Mouse (Mus musculus) kidney, embryonic 16.5 days (tissue): Measurements from ENCODE around the gene 2010111I01Rik. TPM values are rescaled to one million over a fixed set of nuclear protein-coding genes. Genes with fewer than 3 reads are reported as not detected.

ENCODE experiments used
- ATAC-seq: fragments of 200-750 bp; cut with Nextera tagmentation; 2 replicates; pipeline ENCODE4 v1.8.0; 2017; ENCODE audit warnings: moderate TSS enrichment; ENCODE audit not compliant: low FRiP score, low TSS enrichment
- H3K27ac ChIP-seq: fragments of 300-500 bp; sonication (generic); 2 replicates; pipeline ENCODE4 v1.5.1; 2014; ENCODE audit warnings: low read length
- H3K27me3 ChIP-seq: fragments of 300-500 bp; sonication (generic); 2 replicates; pipeline ENCODE4 v1.6.1; 2014; ENCODE audit warnings: low read length, control low read depth, mixed read lengths; ENCODE audit not compliant: insufficient read depth
- H3K36me3 ChIP-seq: fragments of 300-500 bp; sonication (generic); 2 replicates; pipeline ENCODE4 v1.6.1; 2014; ENCODE audit warnings: low read length, control low read depth, mixed read lengths; ENCODE audit not compliant: insufficient read depth
- H3K4me1 ChIP-seq: fragments of 300-500 bp; sonication (generic); 2 replicates; pipeline ENCODE4 v1.6.1; 2014; ENCODE audit warnings: low read length, control low read depth, mixed read lengths; ENCODE audit not compliant: insufficient read depth
- H3K4me2 ChIP-seq: fragments of 300-500 bp; sonication (generic); replicated peaks from 2 replicates; pipeline ENCODE4 v1.6.1; 2014; ENCODE audit warnings: low read depth, low read length
- H3K4me3 ChIP-seq: fragments of 300-500 bp; sonication (generic); 2 replicates; pipeline ENCODE4 v1.5.1; 2014; ENCODE audit warnings: mild to moderate bottlenecking, low read length
- H3K9ac ChIP-seq: fragments of 300-500 bp; sonication (generic); replicated peaks from 2 replicates; pipeline ENCODE4 v1.6.1; 2014; ENCODE audit warnings: low read length
- H3K9me3 ChIP-seq: fragments of 300-500 bp; sonication (generic); 2 replicates; pipeline ENCODE4 v1.6.1; 2016; ENCODE audit warnings: low read length, control low read depth
- WGBS: fragments of 180-500 bp; shearing (Covaris S2); extraction: QIAGEN DNeasy Blood & Tissue Kit; methylation state at CpG from one replicate; pipeline ENCODE4 v1.1.7; 2014; 5-methylcytosine and 5-hydroxymethylcytosine counted together
- polyA plus RNA-seq: library from polyadenylated mRNA; unstranded; fragments of >200 nt; fragmentation: Nextera tagmentation; extraction: Ambion mirVana; gene quantifications from 2 replicates; pipeline ENCODE4 v1.2.1, GENCODE M21; 2015

Gene 2010111I01Rik
- polyA plus RNA-seq, 1 experiment from 2014 or later: 146 TPM

DNA sequence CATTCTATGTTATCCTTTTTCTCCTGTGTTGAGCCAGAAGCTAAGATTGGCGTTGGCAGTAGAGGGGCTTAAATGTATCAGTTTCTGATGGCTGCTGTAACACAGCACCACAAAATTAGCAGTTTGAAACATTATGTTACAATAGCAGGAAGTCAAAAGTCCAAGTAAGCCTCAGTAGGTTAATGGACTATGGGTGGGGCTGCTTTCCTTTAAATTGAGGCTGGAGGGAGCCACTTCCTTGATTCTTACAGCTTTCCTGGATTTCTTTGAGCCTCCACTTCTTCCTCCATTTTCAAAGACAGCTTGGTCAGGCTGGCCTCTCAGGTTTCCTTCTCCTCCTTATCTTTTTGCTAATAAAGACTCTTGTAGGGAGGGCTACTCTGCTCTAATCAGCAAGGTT lies 304.1 kb downstream of the 2010111I01Rik start:
- H3K4me2 ChIP-seq: peak overlapping the region; percentile 18; the same call in 1 of the 2 replicates
- H3K9me3 ChIP-seq: no peaks in the 10 kb centered on the region
- H3K9ac ChIP-seq: no peak overlapping the region
- H3K27me3 ChIP-seq: no peaks in the 10 kb centered on the region
- H3K36me3 ChIP-seq: no peaks in the 10 kb centered on the region
- H3K4me1 ChIP-seq: peaks cover 66% of the 10 kb centered on the region
- ATAC-seq: no peak
- 48% methylated on average over 1 of the region's 1 CpGs for WGBS
- H3K27ac ChIP-seq: peak overlapping the region; percentile 89
- no peak overlapping the region for H3K4me3 ChIP-seq

DNA sequence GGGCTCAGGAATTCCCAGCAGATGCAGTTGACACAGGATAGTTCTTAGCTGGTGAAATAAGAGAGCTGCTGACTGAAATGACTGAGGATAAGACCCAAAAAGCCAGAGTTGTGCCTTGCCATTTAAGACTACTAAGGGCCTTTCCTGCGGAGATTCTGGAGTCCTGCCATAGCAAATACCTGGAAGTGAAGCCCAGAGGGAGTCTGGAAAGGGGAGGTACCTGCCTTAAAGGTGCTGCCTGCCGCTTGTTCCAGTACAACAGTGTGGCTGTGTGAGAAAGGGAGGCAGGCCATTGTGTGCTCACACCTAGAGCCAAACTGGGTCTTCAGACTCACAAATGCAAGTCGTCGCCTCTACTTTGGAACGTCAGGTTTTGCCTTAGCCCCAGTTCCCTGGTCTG lies 305.5 kb downstream of the 2010111I01Rik start:
- ATAC-seq: no peak
- Histone ChIP-seq H3K4me2 (0 out of 2 replicates have a peak overlapping the region, but pooled peaks have one; percentile 23), H3K4me1 (peaks cover 69% of the 10 kb centered on the region), H3K27me3 (no peaks in the 10 kb centered on the region), H3K27ac (no peak overlapping the region; the same call in 1 of the 2 replicates), H3K36me3 (no peaks in the 10 kb centered on the region), H3K9ac (no peak overlapping the region), H3K9me3 (no peaks in the 10 kb centered on the region), H3K4me3 (no peak overlapping the region)
- 54% methylated on average over 5 of the region's 5 CpGs for WGBS

DNA sequence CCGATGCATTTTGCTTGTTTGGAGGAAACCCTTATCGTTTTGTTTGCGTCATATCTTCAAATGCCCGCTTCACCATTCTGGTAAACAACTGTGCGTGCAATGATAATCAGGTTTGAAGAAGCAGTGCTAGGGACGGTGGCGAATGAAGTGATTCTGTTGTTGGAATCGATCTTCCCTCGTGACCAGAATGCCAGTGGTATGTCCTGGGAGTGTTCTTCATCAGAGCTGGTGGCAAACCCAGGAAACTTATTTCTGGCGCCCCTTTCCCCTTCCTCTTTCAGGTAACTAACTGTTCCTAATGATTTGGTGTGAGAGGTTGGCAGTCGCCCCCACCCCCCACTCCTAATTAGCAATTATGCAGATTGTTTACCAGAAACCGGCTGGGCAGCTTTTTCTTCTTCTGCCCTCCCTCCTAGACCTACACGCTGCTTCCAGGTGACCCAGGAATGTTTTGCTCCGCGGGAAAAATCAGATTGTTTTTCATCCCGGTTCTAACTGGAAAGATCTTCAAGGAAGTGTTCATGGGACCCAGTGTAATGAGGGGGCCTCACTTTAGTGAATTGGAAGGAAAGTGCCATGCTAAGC lies 307.4 kb downstream of the 2010111I01Rik start:
- Histone ChIP-seq H3K27ac (peak overlapping the region; percentile 85), H3K4me1 (peaks cover 61% of the 10 kb centered on the region), H3K36me3 (no peaks in the 10 kb centered on the region), H3K4me3 (peak overlapping the region; percentile 51), H3K27me3 (no peaks in the 10 kb centered on the region), H3K9me3 (no peaks in the 10 kb centered on the region), H3K4me2 (peak overlapping the region; percentile 63), H3K9ac (peak overlapping the region; percentile 66)
- no peak; the same call in 1 of the 2 replicates for ATAC-seq
- WGBS: 19% methylated on average over 16 of the region's 16 CpGs

DNA sequence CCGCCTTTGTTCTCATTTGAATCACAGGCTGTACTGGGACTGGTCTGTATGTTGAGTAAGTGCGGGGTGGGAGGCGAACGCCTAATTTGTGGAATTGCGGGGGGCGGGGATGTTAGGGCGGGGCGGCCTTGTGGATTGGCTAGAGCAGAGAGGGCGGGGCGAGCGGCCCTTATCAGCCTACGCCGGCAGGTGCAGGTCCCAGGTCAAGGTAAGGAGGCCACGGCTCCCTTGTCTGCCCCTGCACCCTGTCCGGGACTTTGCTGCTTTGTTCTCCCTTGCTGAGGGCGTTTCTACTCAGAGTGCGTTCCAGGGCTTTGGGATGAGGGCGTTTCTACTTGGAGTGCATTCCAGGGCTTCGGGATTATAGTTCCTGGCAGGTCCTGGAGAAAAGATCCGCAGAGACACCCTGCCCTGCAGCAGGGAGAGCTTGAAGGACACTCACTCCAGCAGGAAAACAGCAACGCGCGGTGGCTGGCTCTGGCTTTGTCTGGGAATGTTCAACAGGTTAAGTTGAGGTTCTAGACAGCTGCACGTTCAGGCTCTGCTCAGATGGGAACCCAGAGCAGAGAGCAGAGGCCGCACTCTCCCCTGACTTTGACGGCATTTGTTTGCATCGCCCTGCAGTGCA lies 308.0 kb downstream of the 2010111I01Rik start:
- no peaks in the 10 kb centered on the region for H3K36me3 ChIP-seq
- H3K27ac ChIP-seq: peak overlapping the region; percentile 85
- H3K4me3 ChIP-seq: peak overlapping the region; percentile 51
- peak overlapping the region; percentile 66 for H3K9ac ChIP-seq
- peak; percentile 92 for ATAC-seq
- peaks cover 61% of the 10 kb centered on the region for H3K4me1 ChIP-seq
- 1% methylated on average over 27 of the region's 27 CpGs for WGBS
- H3K4me2 ChIP-seq: peak overlapping the region; percentile 63
- no peaks in the 10 kb centered on the region for H3K27me3 ChIP-seq
- H3K9me3 ChIP-seq: no peaks in the 10 kb centered on the region

DNA sequence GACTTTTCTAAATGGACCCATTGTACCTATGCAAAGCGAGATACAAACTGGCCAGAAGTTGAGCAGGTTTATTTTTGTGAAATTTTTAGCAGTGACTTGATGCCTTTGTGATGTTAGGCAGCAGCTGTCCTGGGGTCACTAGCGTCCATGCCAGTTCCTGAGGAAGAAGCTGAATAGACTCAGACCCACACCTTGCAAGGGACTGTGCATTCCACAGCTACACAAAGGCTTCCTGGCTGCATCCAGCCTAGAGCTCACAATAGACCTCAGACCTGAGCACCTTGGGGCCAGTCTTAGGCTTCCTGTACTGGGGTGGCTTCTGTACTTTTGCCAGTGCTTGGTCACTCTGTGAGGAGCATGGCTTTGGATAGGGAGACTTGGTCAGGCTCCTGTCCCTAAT lies 309.2 kb downstream of the 2010111I01Rik start:
- Histone ChIP-seq H3K9ac (peak overlapping the region; percentile 69), H3K27ac (peak overlapping the region; percentile 67), H3K4me1 (peaks cover 62% of the 10 kb centered on the region), H3K4me3 (peak overlapping the region; percentile 51), H3K4me2 (peak overlapping the region; percentile 63), H3K9me3 (no peaks in the 10 kb centered on the region), H3K27me3 (no peaks in the 10 kb centered on the region), H3K36me3 (no peaks in the 10 kb centered on the region)
- no peak for ATAC-seq
- WGBS: 39% methylated on average over 2 of the region's 2 CpGs

DNA sequence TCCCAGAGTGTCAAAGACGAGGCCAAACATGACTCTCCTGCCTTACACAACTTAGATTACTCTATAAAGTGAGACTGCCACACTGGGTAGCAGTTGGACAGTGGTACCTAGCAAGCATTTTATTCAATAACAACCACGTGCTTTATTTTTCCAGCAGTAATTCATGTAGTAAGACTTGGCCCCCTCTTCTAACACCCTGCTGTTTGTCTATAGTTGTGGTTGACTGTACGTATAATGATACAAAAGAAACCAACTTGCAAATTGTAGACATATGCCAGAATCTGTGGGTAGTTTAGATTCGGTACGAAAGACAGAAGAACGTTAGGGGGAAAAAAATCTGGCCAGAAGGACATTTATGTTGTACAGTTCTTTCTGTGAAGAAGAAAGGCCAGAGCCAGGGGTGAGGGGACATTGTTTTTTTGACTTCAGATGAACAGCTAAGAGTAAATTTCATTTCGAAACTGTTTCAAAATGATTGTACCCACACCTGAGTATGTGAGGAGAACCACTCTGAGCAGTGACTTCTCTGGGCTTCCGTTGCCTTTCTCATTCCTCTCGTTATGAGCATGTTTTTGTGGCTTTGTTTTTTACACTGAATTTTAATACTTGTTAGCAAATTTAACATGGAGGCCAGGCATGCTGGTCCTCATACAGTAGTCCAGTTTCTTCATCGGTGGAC lies 309.9 kb downstream of the 2010111I01Rik start:
- peaks cover 63% of the 10 kb centered on the region for H3K4me1 ChIP-seq
- peak overlapping the region; percentile 67; the same call in 1 of the 2 replicates for H3K27ac ChIP-seq
- no peaks in the 10 kb centered on the region for H3K27me3 ChIP-seq

DNA sequence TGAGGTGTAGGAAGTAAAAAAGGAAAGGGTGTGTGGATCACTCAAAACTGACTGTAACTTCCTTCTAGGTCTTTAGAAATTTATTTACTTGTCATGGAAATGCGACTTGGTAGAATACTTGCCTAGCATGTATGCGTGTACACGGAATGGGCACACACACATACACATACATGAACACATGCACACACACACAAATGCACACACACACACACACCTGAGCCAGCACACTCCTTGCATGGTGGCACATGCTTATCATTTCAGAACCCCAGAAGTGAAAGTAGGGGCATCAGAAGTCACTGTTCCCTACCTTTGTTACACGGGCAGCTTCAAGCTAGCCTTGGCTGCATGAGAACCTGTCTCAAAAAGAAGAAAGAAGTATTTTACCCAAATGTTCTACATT lies 311.7 kb downstream of the 2010111I01Rik start:
- Histone ChIP-seq H3K27ac (no peak overlapping the region), H3K4me1 (peaks cover 67% of the 10 kb centered on the region)

More for the DNA sequence above, 309.9 kb downstream of the 2010111I01Rik start:
- Histone ChIP-seq H3K9me3 (no peaks in the 10 kb centered on the region), H3K4me2 (peak overlapping the region; percentile 63), H3K4me3 (peak overlapping the region; percentile 51), H3K9ac (peak overlapping the region; percentile 69), H3K36me3 (no peaks in the 10 kb centered on the region)
- ATAC-seq: no peak
- WGBS: 59% methylated on average over 10 of the region's 10 CpGs

DNA sequence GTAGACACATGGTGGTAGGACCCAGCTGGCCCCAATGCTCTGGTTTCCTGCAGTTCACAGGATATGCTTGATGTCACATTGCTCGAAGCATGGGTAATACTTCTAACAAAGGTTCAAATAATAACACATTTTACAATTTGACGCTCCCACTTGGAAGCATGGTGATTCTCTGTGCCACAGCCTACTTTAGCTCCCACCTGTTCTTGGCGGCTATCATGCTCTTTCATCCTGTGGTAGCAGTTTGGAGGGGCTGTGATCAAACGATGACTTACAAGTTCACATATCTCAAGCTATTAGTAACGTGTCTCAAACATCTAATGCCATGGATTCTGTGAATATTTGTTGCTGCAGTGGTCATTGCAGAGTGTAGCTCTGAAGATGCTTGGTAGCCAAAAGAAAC lies 312.6 kb downstream of the 2010111I01Rik start:
- peak overlapping the region; percentile 63 for H3K4me2 ChIP-seq
- H3K4me3 ChIP-seq: no peak overlapping the region
- 0 out of 2 replicates have a peak, but pooled peaks cover 6% of the 10 kb centered on the region for H3K36me3 ChIP-seq
- H3K9me3 ChIP-seq: no peaks in the 10 kb centered on the region
- ATAC-seq: no peak
- peak overlapping the region; percentile 91 for H3K27ac ChIP-seq
- H3K4me1 ChIP-seq: peaks cover 68% of the 10 kb centered on the region
- no peaks in the 10 kb centered on the region for H3K27me3 ChIP-seq
- no peak overlapping the region for H3K9ac ChIP-seq
- 31% methylated on average over 5 of the region's 5 CpGs for WGBS

More for the DNA sequence above, 311.7 kb downstream of the 2010111I01Rik start:
- no peak overlapping the region for H3K9ac ChIP-seq
- no peaks in the 10 kb centered on the region for H3K27me3 ChIP-seq
- H3K4me3 ChIP-seq: peak overlapping the region; percentile 18; the same call in 1 of the 2 replicates
- 75% methylated on average over 4 of the region's 4 CpGs for WGBS
- no peaks in the 10 kb centered on the region for H3K9me3 ChIP-seq
- no peak for ATAC-seq
- peak overlapping the region; percentile 63 for H3K4me2 ChIP-seq
- H3K36me3 ChIP-seq: no peaks in the 10 kb centered on the region

DNA sequence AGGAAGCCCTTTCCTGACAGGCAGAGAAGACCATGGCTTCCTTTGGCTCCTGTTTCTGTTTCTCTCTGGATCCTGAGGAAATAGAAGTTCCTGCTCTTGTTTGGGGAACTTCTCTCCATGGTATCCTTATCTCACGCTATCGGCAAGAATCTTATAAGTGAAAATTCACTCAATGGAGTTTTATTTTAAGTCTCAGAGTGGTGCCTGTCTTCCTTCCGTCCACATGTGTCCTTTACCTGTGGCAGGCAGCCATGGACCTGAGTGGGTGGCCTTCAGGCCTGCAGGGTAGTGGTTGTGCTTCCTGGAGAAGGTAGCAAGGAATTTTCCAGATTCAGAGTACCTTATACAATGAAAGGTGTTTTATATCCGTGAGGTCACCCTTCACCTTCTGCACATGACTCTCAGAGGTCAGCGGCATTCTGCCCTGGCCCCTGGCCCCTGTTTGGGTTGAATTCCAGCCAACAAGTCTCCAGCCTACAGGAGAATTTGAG lies 313.5 kb downstream of the 2010111I01Rik start:
- Histone ChIP-seq H3K36me3 (peaks cover 13% of the 10 kb centered on the region; the same call in 1 of the 2 replicates), H3K4me2 (peak overlapping the region; percentile 63), H3K27me3 (no peaks in the 10 kb centered on the region), H3K4me1 (peaks cover 72% of the 10 kb centered on the region), H3K9ac (peak overlapping the region; percentile 63), H3K4me3 (peak overlapping the region; percentile 36), H3K9me3 (no peaks in the 10 kb centered on the region), H3K27ac (peak overlapping the region; percentile 91)
- no peak for ATAC-seq
- WGBS: 25% methylated on average over 5 of the region's 5 CpGs
